Mouse (Mus musculus) E14TG2a.4 (cell line): ENCODE results near the gene Rnf227.

Experiments used
- CTCF ChIP-seq: conservative IDR thresholded peaks from 2 replicates; pipeline ENCODE4 v1.5.1; 2014; ENCODE audit warnings: low read length
- POU5F1 ChIP-seq: IDR thresholded peaks from 2 replicates; pipeline ENCODE4 v1.6.1; 2014; ENCODE audit warnings: low read length, borderline replicate concordance

DNA sequence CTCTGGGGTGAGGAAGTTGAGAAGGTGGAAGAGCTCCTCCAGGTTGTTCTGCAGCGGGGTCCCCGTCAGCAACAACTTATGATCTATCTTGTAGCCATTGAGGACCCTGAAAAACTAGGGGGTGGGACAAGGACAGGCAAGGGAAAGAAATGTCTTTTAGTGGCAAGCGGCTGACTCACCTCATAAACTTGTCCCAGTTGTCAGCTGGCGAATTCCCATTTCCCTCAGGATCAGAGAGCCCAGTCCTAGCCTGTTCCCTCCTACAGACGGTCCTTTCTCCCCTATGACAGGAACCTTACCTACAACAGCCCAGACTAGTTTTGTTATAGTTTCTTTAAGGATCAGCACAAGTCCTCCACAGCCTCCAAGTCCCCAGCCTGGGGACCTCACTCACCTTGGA, 16.3 kb downstream of the Rnf227 start:
- TF ChIP-seq CTCF: no peak
- no peak for TF ChIP-seq POU5F1
